Mouse (Mus musculus): ENCODE data around the gene Ppp3r2.

Ppp3r2 gene

GRCm38 (mm10) chr4:49681812-49682211 is at the start of gene Ppp3r2:
Gene Ppp3r2 (minus strand): TSS chr4:49682024.
- ATAC-seq (ENCODE audit: insufficient number of reproducible peaks, low FRiP score, low TSS enrichment): no peak

- no peak for ATAC-seq (ENCODE audit: insufficient number of reproducible peaks, low FRiP score, low TSS enrichment)
These were observed 47.5 kb upstream of the Ppp3r2 start for GRCm38 (mm10) chr4:49729326-49729725.

GRCm38 (mm10) chr4:49723908-49724307 is 42.1 kb upstream of the Ppp3r2 start:
- ATAC-seq (ENCODE audit: insufficient number of reproducible peaks, low FRiP score, low TSS enrichment): no peak

- no peak for ATAC-seq (ENCODE audit: insufficient number of reproducible peaks, low FRiP score, low TSS enrichment)
These were observed 9.8 kb upstream of the Ppp3r2 start for GRCm38 (mm10) chr4:49691405-49692194.

DNA sequence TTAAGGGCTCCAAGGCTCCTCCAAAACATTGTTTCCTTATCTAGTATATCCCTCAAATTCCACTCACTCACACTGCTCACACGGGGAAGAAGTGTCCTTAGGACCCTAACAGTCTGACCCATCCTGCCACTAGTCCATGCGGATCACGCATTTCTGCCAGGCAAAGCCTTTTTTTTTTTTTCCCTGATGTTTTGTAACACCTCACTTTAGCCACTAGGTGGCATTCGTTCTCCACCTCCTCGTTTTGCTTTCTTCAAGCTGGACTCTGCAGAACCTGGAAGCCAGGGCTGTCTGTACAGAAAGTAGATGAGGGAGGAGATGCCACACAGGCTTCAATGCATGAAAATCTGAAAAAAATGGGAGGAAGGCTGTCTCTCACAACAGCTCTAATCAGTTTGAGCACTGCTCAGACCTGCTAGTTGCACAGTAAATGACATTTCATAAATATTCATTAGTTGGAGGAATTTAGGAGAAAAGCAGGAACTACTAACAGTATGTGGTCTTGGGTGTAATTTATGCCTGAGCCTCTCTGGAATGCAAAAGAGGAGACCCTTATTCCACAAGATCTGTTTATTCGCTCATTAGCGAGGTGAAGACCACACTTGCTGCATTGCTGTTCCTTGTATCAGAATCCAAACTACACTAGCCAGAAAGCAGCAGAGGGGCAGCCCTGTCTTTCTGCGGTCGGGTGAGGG is 6.9 kb upstream of the Ppp3r2 start:
- ATAC-seq (ENCODE audit: insufficient number of reproducible peaks, low FRiP score, low TSS enrichment): peak; percentile 80

DNA sequence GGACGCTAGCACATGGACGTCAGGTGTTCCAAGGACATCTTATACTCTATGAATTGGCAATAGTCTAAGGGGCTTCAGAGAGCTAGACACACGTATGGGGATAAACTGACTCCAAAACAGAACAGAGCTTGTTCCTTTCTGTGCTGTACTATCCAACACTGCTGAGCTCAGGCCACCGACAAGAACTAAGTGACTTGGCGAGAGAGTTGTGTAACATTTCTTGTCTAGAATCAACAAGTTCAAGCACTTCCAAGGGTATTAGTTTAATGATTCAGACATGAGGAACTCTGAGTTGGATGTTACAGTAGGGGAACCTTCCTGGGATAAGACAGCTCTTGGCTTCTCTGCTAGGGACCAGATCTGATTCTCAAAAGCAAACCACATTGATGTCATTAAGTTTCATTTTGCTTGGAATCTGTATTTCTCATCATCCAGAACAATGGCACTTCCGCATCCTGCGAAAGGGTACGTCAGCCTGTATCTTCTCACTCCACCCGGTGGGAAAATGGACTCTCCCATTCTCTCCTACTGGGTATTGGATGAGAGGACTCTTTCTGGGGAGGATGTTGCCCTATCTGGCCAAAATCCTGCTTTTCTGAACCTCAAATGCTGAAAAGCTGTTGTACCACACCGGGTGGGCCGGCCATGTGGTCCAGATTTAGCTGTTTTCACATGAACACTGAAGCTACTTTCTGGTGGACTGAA is 1.5 kb downstream of the Ppp3r2 start:
- ATAC-seq (ENCODE audit: insufficient number of reproducible peaks, low FRiP score, low TSS enrichment): no peak

- ATAC-seq (ENCODE audit: insufficient number of reproducible peaks, low FRiP score, low TSS enrichment): no peak
These were observed 5.0 kb downstream of the Ppp3r2 start for GRCm38 (mm10) chr4:49676790-49677189.

GRCm38 (mm10) chr4:49676071-49676470 is 5.8 kb downstream of the Ppp3r2 start:
- ATAC-seq (ENCODE audit: insufficient number of reproducible peaks, low FRiP score, low TSS enrichment): no peak

DNA sequence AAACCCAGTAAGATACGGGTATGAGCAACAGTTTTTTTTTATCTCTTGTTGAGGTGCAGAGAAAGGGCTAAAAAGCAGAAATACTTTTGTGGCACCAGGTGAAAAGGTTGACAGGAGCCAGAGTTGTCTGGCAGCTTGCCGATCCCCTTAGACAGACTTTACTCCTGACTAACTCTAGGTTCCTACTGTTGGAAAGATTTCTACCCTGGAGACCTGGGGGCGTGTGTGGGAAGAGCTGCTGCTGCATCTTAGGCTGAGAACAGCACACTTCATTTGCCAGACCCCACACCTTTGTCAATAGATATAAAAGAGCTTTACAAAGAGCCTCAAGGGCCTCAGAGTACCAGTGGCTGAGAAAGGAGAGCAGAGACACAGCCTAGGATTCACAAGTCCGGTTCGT is 17.0 kb downstream of the Ppp3r2 start:
- no peak for ATAC-seq (ENCODE audit: insufficient number of reproducible peaks, low FRiP score, low TSS enrichment)

GRCm38 (mm10) chr4:49662231-49662630 is 19.6 kb downstream of the Ppp3r2 start:
- ATAC-seq (ENCODE audit: insufficient number of reproducible peaks, low FRiP score, low TSS enrichment): no peak

DNA sequence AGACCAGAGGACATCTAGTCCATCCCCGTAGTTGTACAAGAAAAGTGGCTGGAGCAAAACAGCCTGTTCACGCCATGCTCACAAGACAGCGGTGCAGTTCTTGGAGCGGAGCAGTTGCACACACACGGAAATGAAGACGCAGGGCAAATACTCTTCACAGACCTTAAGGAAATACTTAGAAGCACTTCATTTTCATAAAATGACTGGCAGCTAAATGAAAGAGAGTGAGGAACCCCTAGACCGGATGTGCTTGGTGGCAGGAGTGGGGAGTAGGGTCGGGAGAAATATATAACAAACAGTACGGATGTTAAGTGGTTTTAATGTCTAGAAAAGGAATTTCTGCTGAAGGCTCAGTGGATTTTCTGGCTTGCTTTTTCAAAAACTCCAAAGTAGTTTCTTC is 20.2 kb downstream of the Ppp3r2 start:
- no peak for ATAC-seq (ENCODE audit: insufficient number of reproducible peaks, low FRiP score, low TSS enrichment)

DNA sequence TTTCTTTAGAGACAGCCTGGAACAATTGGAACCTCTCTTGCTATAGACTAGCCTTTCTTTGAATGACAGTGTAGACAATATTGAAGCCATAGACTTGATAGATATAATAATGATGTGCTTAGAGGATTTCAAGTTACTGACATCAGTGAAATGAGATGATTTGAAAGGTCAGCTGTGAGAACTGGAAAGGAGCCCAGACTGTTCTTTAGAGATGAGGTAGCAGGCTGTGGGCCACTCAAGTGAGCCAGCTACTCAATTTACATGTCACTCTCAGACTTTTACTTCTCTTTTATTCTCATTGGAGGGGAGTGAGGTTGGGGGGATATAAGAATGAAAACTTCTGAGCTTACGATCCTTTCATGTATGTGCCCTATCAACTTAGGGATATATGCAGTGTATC is 22.4 kb downstream of the Ppp3r2 start:
- ATAC-seq (ENCODE audit: insufficient number of reproducible peaks, low FRiP score, low TSS enrichment): no peak

DNA sequence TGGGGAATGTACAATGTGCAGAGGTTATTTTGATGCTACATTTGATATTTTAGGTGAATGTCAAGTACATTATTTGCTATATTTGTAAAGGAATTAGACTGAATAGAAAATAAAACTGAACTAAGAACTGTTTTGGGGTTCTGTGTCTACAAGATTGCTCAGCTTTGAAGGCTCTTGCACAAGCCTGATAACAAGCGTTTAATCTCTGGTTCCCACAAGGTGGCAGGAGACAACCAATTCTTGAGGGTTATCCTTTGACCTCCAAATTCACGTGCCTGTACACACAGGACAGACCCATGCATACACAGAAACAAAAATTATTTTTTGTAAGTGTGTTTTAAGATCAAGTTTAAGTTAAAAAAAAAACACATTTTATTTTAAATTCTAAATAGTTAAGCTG is 41.9 kb downstream of the Ppp3r2 start:
- ATAC-seq (ENCODE audit: insufficient number of reproducible peaks, low FRiP score, low TSS enrichment): no peak

GRCm38 (mm10) chr4:49637821-49638220 is 44.0 kb downstream of the Ppp3r2 start:
- ATAC-seq (ENCODE audit: insufficient number of reproducible peaks, low FRiP score, low TSS enrichment): no peak

DNA sequence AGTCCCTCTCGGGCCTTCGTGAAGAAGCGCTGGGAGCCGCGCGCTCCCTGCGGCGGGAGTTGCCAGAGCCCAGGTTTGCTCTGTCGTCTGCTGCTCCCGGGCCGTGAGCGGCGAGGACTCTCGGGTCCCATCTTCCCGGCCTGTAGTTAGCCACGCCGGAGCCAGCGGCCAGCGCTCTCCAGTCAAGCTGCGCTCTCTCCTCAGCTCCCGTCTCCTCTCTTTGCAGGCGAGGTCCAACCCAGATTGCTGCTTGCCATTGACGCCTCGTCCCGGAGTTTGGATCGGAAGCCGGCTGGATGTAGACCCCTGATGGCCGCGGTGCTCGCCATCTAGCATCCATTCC is 49.7 kb downstream of the Ppp3r2 start:
- no peak; the same call in 1 of the 2 replicates for ATAC-seq (ENCODE audit: insufficient number of reproducible peaks, low FRiP score, low TSS enrichment)

DNA sequence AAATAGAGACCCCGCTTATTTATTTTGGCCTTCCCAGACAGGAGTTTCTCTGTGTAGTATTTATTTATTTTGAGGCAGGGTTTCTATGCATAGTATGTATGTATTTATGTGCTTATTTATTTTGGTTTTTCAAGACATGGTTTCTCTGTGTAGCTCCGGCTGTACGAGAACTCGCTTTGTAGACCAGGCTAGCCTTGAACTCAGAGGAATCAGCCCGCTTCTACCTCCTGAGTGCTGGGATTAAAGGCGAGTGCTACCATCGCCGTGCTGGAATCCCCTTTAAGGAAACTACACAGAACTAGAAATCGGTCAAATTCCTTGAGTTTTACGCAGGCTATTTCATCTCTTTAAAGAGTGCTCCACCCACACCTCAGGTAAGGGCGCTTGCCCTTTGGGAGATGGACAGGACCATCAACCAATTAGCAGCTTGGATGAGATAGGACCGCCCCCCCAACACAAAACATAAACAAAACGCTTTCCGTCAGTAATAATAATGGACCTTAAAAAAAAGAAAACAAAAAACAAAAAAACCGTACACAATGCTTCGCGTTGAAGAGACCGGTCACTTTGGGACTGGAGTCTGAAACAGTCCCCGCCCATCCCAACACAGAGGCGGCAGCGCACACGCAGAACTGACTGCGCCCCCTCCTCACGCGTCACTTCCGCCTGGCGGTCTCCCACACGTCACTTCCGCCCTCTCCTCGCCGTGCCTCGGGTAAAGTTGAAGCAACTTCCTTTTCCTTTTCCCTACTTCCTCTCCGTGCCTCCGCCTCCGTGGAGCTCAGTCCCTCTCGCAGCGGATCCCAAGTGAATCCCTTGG is 50.3 kb downstream of the Ppp3r2 start, which contains the start of gene Rnf20:
Rnf20 (plus strand) TSS at position 688 of the 820 bp plus-strand sequence.
- peak; percentile 97 for ATAC-seq (ENCODE audit: insufficient number of reproducible peaks, low FRiP score, low TSS enrichment)

DNA sequence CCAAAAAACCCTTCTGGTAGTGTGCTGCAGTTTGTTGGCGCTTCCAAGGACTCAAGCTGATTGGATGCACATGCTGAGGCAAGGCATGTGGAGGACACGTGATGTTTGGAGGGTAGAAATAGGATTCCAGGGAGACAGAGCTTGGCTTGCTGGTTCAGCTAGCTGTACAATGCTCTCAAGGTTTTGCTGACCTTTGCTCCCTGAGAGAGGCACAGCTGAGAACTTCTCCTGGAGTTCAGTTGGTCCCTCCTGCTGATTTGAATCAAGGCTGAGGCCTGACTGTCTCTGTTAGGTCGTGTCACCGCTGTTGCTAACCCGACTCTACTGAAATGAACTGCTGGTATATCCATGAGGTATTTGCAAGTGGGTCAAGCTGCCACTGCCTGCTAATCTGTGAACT is 52.9 kb downstream of the Ppp3r2 start:
- no peak for ATAC-seq (ENCODE audit: insufficient number of reproducible peaks, low FRiP score, low TSS enrichment)
